Mouse (Mus musculus) CH12.LX (cell line): ENCODE results near the gene Chmp4b. TPM values are rescaled to one million over a fixed set of nuclear protein-coding genes. Genes with fewer than 3 reads are reported as not detected.

Source experiments
- DNase-seq: peaks from one replicate; pipeline ENCODE4 v3.0.0-alpha.2; 2013; ENCODE audit errors: extremely low read depth
- H3K27ac ChIP-seq: 2 replicates; pipeline ENCODE4 v1.5.1; 2012; ENCODE audit warnings: low read depth, mild to moderate bottlenecking, control low read depth, moderate library complexity; ENCODE audit not compliant: insufficient read depth
- H3K27me3 ChIP-seq: replicated peaks from 2 replicates; pipeline ENCODE3; 2012; ENCODE audit warnings: inconsistent platforms
- H3K36me3 ChIP-seq, 2 experiments: replicated peaks in 1 of 2; 2 replicates each; pipeline versions ENCODE3 to v1.6.1; 2012; ENCODE audit warnings: inconsistent platforms in 1 of 2, low read length in 1 of 2, mild to moderate bottlenecking in 1 of 2, mixed read lengths in 1 of 2, moderate library complexity in 1 of 2; ENCODE audit not compliant: control insufficient read depth in 1 of 2, insufficient read depth in 1 of 2
- H3K4me1 ChIP-seq, 2 experiments: 2 replicates each; pipeline ENCODE4 v1.6.1; 2012; ENCODE audit warnings: inconsistent platforms in 1 of 2, moderate library complexity in 1 of 2; ENCODE audit not compliant: insufficient read depth in 2 of 2, control insufficient read depth in 1 of 2
- H3K4me2 ChIP-seq: 2 replicates; pipeline ENCODE4 v1.6.1; 2012; ENCODE audit warnings: low read depth, mild to moderate bottlenecking, control low read depth; ENCODE audit not compliant: poor library complexity, insufficient read depth, severe bottlenecking
- H3K4me3 ChIP-seq, 3 experiments: fragments of 150-350 bp in 1 of 3; sonication (generic) in 1 of 3; replicated peaks in 1 of 3; 2 replicates each; pipeline versions ENCODE3 to v1.5.1; 2011 to 2012; ENCODE audit warnings: low read depth in 2 of 3, low read length in 2 of 3, mild to moderate bottlenecking in 2 of 3, moderate library complexity in 2 of 3, control low read depth in 1 of 3, improper control_type of control experiment in 1 of 3, inconsistent platforms in 1 of 3, mixed read lengths in 1 of 3; ENCODE audit not compliant: poor library complexity in 1 of 3
- H3K79me2 ChIP-seq: replicated peaks from 2 replicates; pipeline ENCODE4 v1.6.1; 2012; ENCODE audit warnings: mild to moderate bottlenecking, moderate library complexity; ENCODE audit not compliant: control insufficient read depth, poor library complexity, insufficient read depth, severe bottlenecking; ENCODE audit errors: extremely low read depth
- H3K9ac ChIP-seq: 2 replicates; pipeline ENCODE4 v1.6.1; 2012; ENCODE audit warnings: low read depth, mild to moderate bottlenecking, control low read depth, moderate library complexity; ENCODE audit not compliant: insufficient read depth
- H3K9me3 ChIP-seq: replicated peaks from 2 replicates; pipeline ENCODE3; 2012; ENCODE audit warnings: low read length, inconsistent platforms, mixed read lengths
- BHLHE40 ChIP-seq: IDR thresholded peaks from 2 replicates; pipeline ENCODE4 v1.6.1; 2011; ENCODE audit warnings: mild to moderate bottlenecking, low read depth, low read length, improper control_type of control experiment
- CHD2 ChIP-seq: IDR thresholded peaks from 2 replicates; pipeline ENCODE4 v1.6.1; 2011; ENCODE audit warnings: low read length, improper control_type of control experiment
- CTCF ChIP-seq, 2 experiments: IDR thresholded peaks in 1 of 2; conservative IDR thresholded peaks in 1 of 2; 2 replicates each; pipeline ENCODE4 v1.5.1; 2011 to 2012; ENCODE audit warnings: low read depth in 2 of 2, low read length in 2 of 2, improper control_type of control experiment in 1 of 2, inconsistent platforms in 1 of 2, mild to moderate bottlenecking in 1 of 2, moderate library complexity in 1 of 2
- E2F4 ChIP-seq: IDR thresholded peaks from 2 replicates; pipeline ENCODE4 v1.6.1; 2011; ENCODE audit warnings: low read depth, low read length, improper control_type of control experiment; ENCODE audit not compliant: insufficient replicate concordance
- GABPA ChIP-seq: IDR thresholded peaks from 2 replicates; pipeline ENCODE4 v1.6.1; 2012; ENCODE audit warnings: low read depth, low read length, improper control_type of control experiment, inconsistent platforms; ENCODE audit not compliant: insufficient replicate concordance
- HCFC1 ChIP-seq: IDR thresholded peaks from 2 replicates; pipeline ENCODE4 v1.6.1; 2012; ENCODE audit warnings: low read depth, mild to moderate bottlenecking, inconsistent platforms, low read length, improper control_type of control experiment
- JUND ChIP-seq: conservative IDR thresholded peaks from 2 replicates; pipeline ENCODE4 v1.6.1; 2011; ENCODE audit warnings: low read depth, low read length, improper control_type of control experiment
- KAT2A ChIP-seq: IDR thresholded peaks from 2 replicates; pipeline ENCODE4 v1.6.1; 2012; ENCODE audit warnings: low read length, improper control_type of control experiment, inconsistent platforms; ENCODE audit not compliant: insufficient replicate concordance
- MAFK ChIP-seq: IDR thresholded peaks from 2 replicates; pipeline ENCODE4 v1.6.1; 2011; ENCODE audit warnings: low read length, improper control_type of control experiment; ENCODE audit not compliant: insufficient replicate concordance
- MAZ ChIP-seq: IDR thresholded peaks from 2 replicates; pipeline ENCODE4 v1.6.1; 2012; ENCODE audit warnings: low read depth, mild to moderate bottlenecking, inconsistent platforms, low read length, improper control_type of control experiment, moderate library complexity
- NRF1 ChIP-seq: IDR thresholded peaks from 2 replicates; pipeline ENCODE4 v1.6.1; 2014; ENCODE audit warnings: low read depth, mild to moderate bottlenecking, inconsistent platforms, low read length, improper control_type of control experiment, moderate library complexity
- POLR2AphosphoS2 ChIP-seq: IDR thresholded peaks from 2 replicates; pipeline ENCODE4 v1.6.1; 2011; ENCODE audit warnings: low read depth, low read length, improper control_type of control experiment
- RAD21 ChIP-seq: IDR thresholded peaks from 2 replicates; pipeline ENCODE4 v1.6.1; 2011; ENCODE audit warnings: low read depth, mild to moderate bottlenecking, low read length, improper control_type of control experiment, moderate library complexity
- TCF12 ChIP-seq: IDR thresholded peaks from 2 replicates; pipeline ENCODE4 v1.6.1; 2014; ENCODE audit warnings: low read depth, mild to moderate bottlenecking, inconsistent platforms, low read length, improper control_type of control experiment
- UBTF ChIP-seq: IDR thresholded peaks from 2 replicates; pipeline ENCODE4 v1.6.1; 2012; ENCODE audit warnings: low read depth, mild to moderate bottlenecking, inconsistent platforms, low read length, improper control_type of control experiment, moderate library complexity
- USF1 ChIP-seq: IDR thresholded peaks from 2 replicates; pipeline ENCODE4 v1.6.1; 2014; ENCODE audit warnings: low read depth, mild to moderate bottlenecking, inconsistent platforms, low read length, improper control_type of control experiment
- ZMIZ1 ChIP-seq: IDR thresholded peaks from 2 replicates; pipeline ENCODE4 v1.6.1; 2012; ENCODE audit warnings: low read depth, mild to moderate bottlenecking, inconsistent platforms, low read length, improper control_type of control experiment
- ZNF384 ChIP-seq: IDR thresholded peaks from 2 replicates; pipeline ENCODE4 v1.6.1; 2012; ENCODE audit warnings: low read depth, low read length, improper control_type of control experiment, inconsistent platforms
- dilution Hi-C: fragments of 300-500 bp; cut with MboI; formaldehyde crosslinking; loops from 2 replicates; pipeline ENCODE4 v1.14.3; 2020; ENCODE audit warnings: low sequenced_read_pairs; ENCODE audit not compliant: extremely low pct_unique_long_range_greater_than_20kb, extremely low pct_ligation_motif_present
- in situ Hi-C: fragments of 300-500 bp; cut with MboI; formaldehyde crosslinking; loops from 3 replicates; pipeline ENCODE4 v1.14.3; 2019; ENCODE audit warnings: low sequenced_read_pairs, low pct_ligation_motif_present, low pct_unique_long_range_greater_than_20kb, mixed read lengths
- polyA plus RNA-seq: library from polyadenylated mRNA; unstranded; fragments of >175 nt; gene quantifications from 2 replicates; pipeline ENCODE4 v1.2.1, GENCODE M21; 2012; ENCODE audit warnings: low read depth; ENCODE audit not compliant: insufficient read length
- total RNA-seq, 2 experiments: library from RNA; depleted of rRNA; stranded (reverse); fragments of 300-350 nt in 1 of 2; fragments of >200 nt in 1 of 2; gene quantifications; 2 replicates each; pipeline ENCODE4 v1.2.3; 2012 to 2014

Gene Chmp4b
- total and polyA plus RNA-seq, 3 experiments: 105 to 152 (median 113) TPM

- Histone ChIP-seq H3K4me3 (no peak overlapping the region), H3K27ac (no peak overlapping the region), H3K9ac (no peak overlapping the region), H3K36me3 (peaks cover 6 to 66% of the 10 kb centered on the region in 2 experiments), H3K79me2 (no peaks in the 10 kb centered on the region), H3K27me3 (no peaks in the 10 kb centered on the region), H3K4me2 (no peak overlapping the region), H3K4me1 (peaks cover 0 to 9% of the 10 kb centered on the region in 2 experiments; a peak in 2 of 4 replicates), H3K9me3 (peaks cover 9% of the 10 kb centered on the region)
- in situ Hi-C loops (no loop called here), dilution Hi-C loops (no loop called here)
- no peak for TF ChIP-seq MAFK
- no peak for TF ChIP-seq POLR2AphosphoS2
- TF ChIP-seq JUND: no peak
- no peak for DNase-seq
Observed at GRCm38 (mm10) chr2:154639115-154639514, 12.4 kb upstream of the Chmp4b start.

DNA sequence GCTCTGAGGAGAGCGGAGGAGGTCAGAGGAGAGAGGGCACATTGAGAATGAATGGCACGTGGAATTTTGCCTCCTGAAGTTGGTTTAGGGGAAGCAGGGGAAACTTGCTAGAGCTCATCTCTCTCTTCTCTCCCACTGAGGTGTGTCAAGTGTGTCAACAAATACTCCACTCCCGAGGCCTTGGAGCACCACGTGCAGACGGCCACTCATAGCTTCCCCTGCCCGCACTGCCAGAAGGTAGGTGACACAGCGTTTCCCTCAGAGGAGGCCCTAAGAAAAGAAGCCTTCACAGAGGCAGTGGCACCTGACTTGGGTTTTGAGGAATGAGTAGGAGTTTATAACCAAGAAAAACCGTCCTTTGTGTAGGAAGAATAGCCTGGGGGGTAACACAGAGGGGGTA, 10.3 kb upstream of the Chmp4b start:
- Histone ChIP-seq H3K36me3 (peaks cover 6 to 70% of the 10 kb centered on the region in 2 experiments), H3K4me2 (no peak overlapping the region), H3K79me2 (no peaks in the 10 kb centered on the region), H3K4me3 (no peak overlapping the region), H3K27me3 (no peaks in the 10 kb centered on the region), H3K27ac (no peak overlapping the region), H3K4me1 (peaks cover 0 to 9% of the 10 kb centered on the region in 2 experiments; a peak in 2 of 4 replicates), H3K9me3 (peaks cover 9% of the 10 kb centered on the region), H3K9ac (no peak overlapping the region)
- no peak for TF ChIP-seq POLR2AphosphoS2
- TF ChIP-seq ZNF384: no peak
- no peak for TF ChIP-seq ZMIZ1
- TF ChIP-seq CTCF (conservative IDR thresholded peaks at IDR 0.05 in 1 of 2, IDR thresholded peaks at IDR 0.05 in 1 of 2; ENCODE audit: low read depth in 2 of 2, low read length in 2 of 2): no peak
- TF ChIP-seq GABPA: no peak
- no peak for TF ChIP-seq CHD2
- no peak for TF ChIP-seq TCF12
- no peak for TF ChIP-seq HCFC1
- no peak for TF ChIP-seq RAD21
- TF ChIP-seq MAZ: no peak
- no peak for TF ChIP-seq UBTF
- TF ChIP-seq KAT2A: no peak
- no peak for TF ChIP-seq E2F4
- TF ChIP-seq BHLHE40: no peak
- no peak for TF ChIP-seq NRF1
- no peak for TF ChIP-seq USF1
- in situ Hi-C loops: no loop called here
- dilution Hi-C loops: no loop called here
- DNase-seq: no peak
